Mouse (Mus musculus) heart, postnatal 0 days (tissue): ENCODE data around the gene Catsper1.

Experiments used
- CTCF ChIP-seq: IDR thresholded peaks from 2 replicates; pipeline ENCODE4 v1.5.1; 2016; ENCODE audit warnings: antibody characterized with exemption, control low read depth, low read depth
- EP300 ChIP-seq: IDR thresholded peaks from 2 replicates; pipeline ENCODE4 v1.6.1; 2016; ENCODE audit warnings: antibody characterized with exemption, low read depth

DNA sequence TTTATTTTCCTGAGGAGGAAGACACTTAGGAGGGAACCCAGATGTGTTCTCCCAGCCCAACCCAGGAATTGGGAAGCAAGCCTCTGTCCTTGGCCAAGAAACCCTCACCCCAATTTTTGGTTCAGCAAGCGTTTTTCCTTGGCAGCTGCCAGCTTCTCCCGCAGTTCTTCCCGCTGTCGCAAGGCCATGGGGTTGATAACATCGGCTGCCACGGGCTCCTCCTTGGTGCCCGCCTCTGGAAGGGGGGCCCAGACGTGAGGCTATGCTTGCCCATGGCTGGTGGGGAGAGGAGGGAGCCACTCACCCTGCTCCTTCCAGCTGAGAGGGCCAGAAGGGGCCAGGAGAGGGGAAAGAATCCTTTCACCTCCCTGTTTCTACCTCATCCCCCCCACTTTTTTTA lies 49.2 kb downstream of the Catsper1 start:
- TF ChIP-seq CTCF (no peak), EP300 (no peak)
